Mouse (Mus musculus): ENCODE measurements at regions not wholly inside any gene's neighbourhood (a gene's known extent, or its start where the extent isn't known, plus 50 kb on each side); places are given as distances from the start of the nearest gene placed in this dataset.
A peak's percentile ranks its signal among the peaks of the same experiment; 100 is the strongest.

GRCm38 (mm10) chr8:97733338-97733737 is 1682.9 kb downstream of the Cdh8 start:
- no peak for DNase-seq (ENCODE audit: low read depth, low spot score)

GRCm38 (mm10) chr8:97722627-97723026 is 1693.6 kb downstream of the Cdh8 start:
- no peak for DNase-seq (ENCODE audit: low read depth, low spot score)

- no peak for DNase-seq (ENCODE audit: low read depth, low spot score)
Observed at GRCm38 (mm10) chr8:97701706-97702105, 1714.6 kb downstream of the Cdh8 start.

- no peak for DNase-seq (ENCODE audit: low read depth, low spot score)
Observed at GRCm38 (mm10) chr8:97664404-97664803, 1751.9 kb downstream of the Cdh8 start.

GRCm38 (mm10) chr8:97662144-97662543 is 1754.1 kb downstream of the Cdh8 start:
- no peak for DNase-seq (ENCODE audit: low read depth, low spot score)

- no peak for DNase-seq (ENCODE audit: low read depth, low spot score)
Observed at GRCm38 (mm10) chr8:97651802-97652201, 1763.5 kb upstream of the Got2 start.

- peak; percentile 4 for DNase-seq (ENCODE audit: low read depth, low spot score)
Observed at GRCm38 (mm10) chr8:97632980-97633379, 1744.6 kb upstream of the Got2 start.
